Mouse (Mus musculus): ENCODE results near the gene Esrrg. TPM values are rescaled to one million over a fixed set of nuclear protein-coding genes. Genes with fewer than 3 reads are reported as not detected.

The Esrrg gene
- polyA plus RNA-seq, 1 experiment from 2014 or later: 23.5 TPM

GRCm38 (mm10) chr1:187684519-187684918 lies 75.9 kb downstream of the Esrrg start:
- Histone ChIP-seq H3K36me3 (ENCODE audit: control insufficient read depth, insufficient read depth) (no peaks in the 10 kb centered on the region), H3K9me3 (replicated peaks; ENCODE audit: control insufficient read depth, low read length) (no peaks in the 10 kb centered on the region; the same call in 1 of the 2 replicates), H3K9ac (ENCODE audit: low read length) (no peak overlapping the region), H3K27me3 (ENCODE audit: control insufficient read depth, insufficient read depth, low read length) (no peaks in the 10 kb centered on the region), H3K4me2 (ENCODE audit: low read depth, low read length) (no peak overlapping the region), H3K4me1 (ENCODE audit: control insufficient read depth, insufficient read depth, low read length) (no peaks in the 10 kb centered on the region), H3K27ac (ENCODE audit: low read length) (no peak overlapping the region), H3K4me3 (ENCODE audit: low read length) (no peak overlapping the region)
- 65% methylated on average over 4 of the region's 4 CpGs for WGBS
- no peak for ATAC-seq (replicated peaks; ENCODE audit: extremely low read depth, insufficient read depth, low FRiP score)

DNA sequence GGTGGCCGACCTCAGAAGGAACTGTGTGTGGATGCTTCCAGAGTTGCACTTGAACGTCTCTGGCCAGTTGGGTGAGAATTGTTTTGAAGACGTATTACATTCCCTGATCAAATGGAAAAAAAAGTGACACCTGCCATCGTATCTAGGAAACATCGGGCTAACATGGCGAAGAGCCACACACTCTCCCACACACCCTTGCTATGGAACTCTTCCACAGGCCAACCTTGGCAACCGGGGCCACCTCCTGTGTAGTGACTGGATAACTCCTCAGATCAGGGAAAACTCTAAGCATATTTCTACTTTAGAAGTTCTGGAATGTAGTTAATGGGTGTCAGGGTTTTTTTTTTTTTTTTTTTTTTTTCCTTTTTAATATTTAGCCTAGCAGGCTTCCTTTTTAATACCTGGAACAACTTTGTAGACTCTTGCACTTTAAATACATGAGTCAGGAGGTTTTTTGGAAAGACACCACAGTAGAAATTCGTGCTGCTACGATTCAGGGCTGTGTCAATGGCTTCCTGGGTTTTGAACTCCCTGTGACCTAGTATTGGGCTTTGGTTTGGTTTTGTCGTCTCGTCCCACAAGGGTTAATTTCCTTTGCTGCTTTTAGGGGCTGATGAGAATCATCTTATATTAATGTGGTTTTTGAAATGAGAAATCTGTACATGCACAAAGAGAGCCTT lies 83.4 kb downstream of the Esrrg start:
- Histone ChIP-seq H3K9me3 (replicated peaks; ENCODE audit: control insufficient read depth, low read length) (no peaks in the 10 kb centered on the region), H3K27me3 (ENCODE audit: control insufficient read depth, insufficient read depth, low read length) (no peaks in the 10 kb centered on the region), H3K4me2 (ENCODE audit: low read depth, low read length) (no peak overlapping the region), H3K4me3 (ENCODE audit: low read length) (no peak overlapping the region), H3K27ac (ENCODE audit: low read length) (no peak overlapping the region), H3K4me1 (ENCODE audit: control insufficient read depth, insufficient read depth, low read length) (peaks cover 9% of the 10 kb centered on the region), H3K36me3 (ENCODE audit: control insufficient read depth, insufficient read depth) (no peaks in the 10 kb centered on the region), H3K9ac (ENCODE audit: low read length) (no peak overlapping the region)
- no peak for ATAC-seq (replicated peaks; ENCODE audit: extremely low read depth, insufficient read depth, low FRiP score)
- 86% methylated on average over 11 of the region's 11 CpGs for WGBS

DNA sequence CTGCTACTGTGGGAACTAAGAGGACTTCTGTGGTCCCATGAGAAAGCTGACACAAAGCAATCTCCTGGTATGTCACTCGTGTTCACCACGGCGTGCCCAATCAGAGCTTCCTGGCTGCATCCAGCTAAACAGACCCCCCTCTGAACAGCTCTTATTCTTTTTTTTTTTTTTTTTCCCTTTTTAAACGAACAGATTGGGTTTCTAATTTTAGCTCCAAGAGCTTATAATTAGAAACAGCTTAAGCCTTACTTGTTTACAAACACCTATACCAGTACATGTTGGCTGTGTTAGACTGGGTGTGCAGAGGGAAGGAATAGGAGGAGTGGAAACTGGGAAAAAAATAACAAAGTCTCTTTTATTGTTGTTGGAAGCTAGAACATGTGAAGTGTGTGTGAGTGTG lies 86.3 kb downstream of the Esrrg start:
- Histone ChIP-seq H3K27me3 (ENCODE audit: control insufficient read depth, insufficient read depth, low read length) (no peaks in the 10 kb centered on the region), H3K4me1 (ENCODE audit: control insufficient read depth, insufficient read depth, low read length) (peaks cover 9% of the 10 kb centered on the region), H3K27ac (ENCODE audit: low read length) (no peak overlapping the region), H3K9ac (ENCODE audit: low read length) (no peak overlapping the region), H3K36me3 (ENCODE audit: control insufficient read depth, insufficient read depth) (no peaks in the 10 kb centered on the region), H3K4me2 (ENCODE audit: low read depth, low read length) (no peak overlapping the region), H3K9me3 (replicated peaks; ENCODE audit: control insufficient read depth, low read length) (no peaks in the 10 kb centered on the region), H3K4me3 (ENCODE audit: low read length) (no peak overlapping the region)
- 53% methylated on average over 4 of the region's 4 CpGs for WGBS
- no peak for ATAC-seq (replicated peaks; ENCODE audit: extremely low read depth, insufficient read depth, low FRiP score)

GRCm38 (mm10) chr1:187698201-187698600 lies 89.6 kb downstream of the Esrrg start:
- Histone ChIP-seq H3K4me3 (ENCODE audit: low read length) (no peak overlapping the region), H3K9ac (ENCODE audit: low read length) (no peak overlapping the region), H3K27me3 (ENCODE audit: control insufficient read depth, insufficient read depth, low read length) (no peaks in the 10 kb centered on the region), H3K27ac (ENCODE audit: low read length) (no peak overlapping the region), H3K4me2 (ENCODE audit: low read depth, low read length) (no peak overlapping the region), H3K4me1 (ENCODE audit: control insufficient read depth, insufficient read depth, low read length) (peaks cover 9% of the 10 kb centered on the region), H3K9me3 (replicated peaks; ENCODE audit: control insufficient read depth, low read length) (no peaks in the 10 kb centered on the region), H3K36me3 (ENCODE audit: control insufficient read depth, insufficient read depth) (no peaks in the 10 kb centered on the region)
- ATAC-seq (replicated peaks; ENCODE audit: extremely low read depth, insufficient read depth, low FRiP score): no peak
- 72% methylated on average over 9 of the region's 9 CpGs for WGBS

- H3K9ac ChIP-seq (ENCODE audit: low read length): no peak overlapping the region
- H3K27ac ChIP-seq (ENCODE audit: low read length): no peak overlapping the region
- no peak overlapping the region for H3K4me3 ChIP-seq (ENCODE audit: low read length)
- no peak for ATAC-seq (replicated peaks; ENCODE audit: extremely low read depth, insufficient read depth, low FRiP score)
- H3K4me2 ChIP-seq (ENCODE audit: low read depth, low read length): no peak overlapping the region
- no peaks in the 10 kb centered on the region for H3K27me3 ChIP-seq (ENCODE audit: control insufficient read depth, insufficient read depth, low read length)
- peaks cover 10% of the 10 kb centered on the region for H3K4me1 ChIP-seq (ENCODE audit: control insufficient read depth, insufficient read depth, low read length)
- no peaks in the 10 kb centered on the region for H3K9me3 ChIP-seq (replicated peaks; ENCODE audit: control insufficient read depth, low read length)
- 60% methylated on average over 2 of the region's 2 CpGs for WGBS
- H3K36me3 ChIP-seq (ENCODE audit: control insufficient read depth, insufficient read depth): no peaks in the 10 kb centered on the region
Measured at GRCm38 (mm10) chr1:187700963-187701362, 92.4 kb downstream of the Esrrg start.

GRCm38 (mm10) chr1:187704921-187705320 lies 96.3 kb downstream of the Esrrg start:
- Histone ChIP-seq H3K4me3 (ENCODE audit: low read length) (no peak overlapping the region), H3K27ac (ENCODE audit: low read length) (no peak overlapping the region), H3K27me3 (ENCODE audit: control insufficient read depth, insufficient read depth, low read length) (no peaks in the 10 kb centered on the region), H3K4me1 (ENCODE audit: control insufficient read depth, insufficient read depth, low read length) (peaks cover 12% of the 10 kb centered on the region), H3K9ac (ENCODE audit: low read length) (no peak overlapping the region), H3K9me3 (replicated peaks; ENCODE audit: control insufficient read depth, low read length) (no peaks in the 10 kb centered on the region), H3K4me2 (ENCODE audit: low read depth, low read length) (no peak overlapping the region), H3K36me3 (ENCODE audit: control insufficient read depth, insufficient read depth) (no peaks in the 10 kb centered on the region)
- no peak for ATAC-seq (replicated peaks; ENCODE audit: extremely low read depth, insufficient read depth, low FRiP score)
- 74% methylated on average over 4 of the region's 4 CpGs for WGBS

DNA sequence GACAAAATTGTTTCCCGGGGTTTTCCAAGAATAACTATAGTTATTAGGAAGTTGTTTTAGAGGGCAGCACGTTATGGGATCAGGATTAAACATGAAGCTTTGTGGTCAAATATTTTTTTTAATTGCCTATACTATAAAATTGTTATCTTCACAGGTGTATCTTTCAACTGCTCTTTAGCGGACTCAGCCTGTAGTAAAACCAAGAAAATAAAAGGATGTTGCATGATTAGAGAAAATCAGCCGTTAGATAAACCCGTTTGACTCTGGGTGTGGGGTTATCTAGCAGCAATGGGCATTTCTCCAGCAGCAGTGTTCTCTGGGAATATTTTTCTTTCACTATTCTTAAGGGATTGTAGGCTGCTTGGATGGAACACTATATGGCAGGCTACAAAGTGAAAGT lies 96.8 kb downstream of the Esrrg start:
- no peak overlapping the region for H3K4me2 ChIP-seq (ENCODE audit: low read depth, low read length)
- WGBS: 54% methylated on average over 5 of the region's 5 CpGs
- H3K4me3 ChIP-seq (ENCODE audit: low read length): no peak overlapping the region
- no peak overlapping the region for H3K9ac ChIP-seq (ENCODE audit: low read length)
- no peaks in the 10 kb centered on the region for H3K36me3 ChIP-seq (ENCODE audit: control insufficient read depth, insufficient read depth)
- H3K9me3 ChIP-seq (replicated peaks; ENCODE audit: control insufficient read depth, low read length): no peaks in the 10 kb centered on the region
- H3K4me1 ChIP-seq (ENCODE audit: control insufficient read depth, insufficient read depth, low read length): peaks cover 12% of the 10 kb centered on the region
- no peak overlapping the region for H3K27ac ChIP-seq (ENCODE audit: low read length)
- H3K27me3 ChIP-seq (ENCODE audit: control insufficient read depth, insufficient read depth, low read length): no peaks in the 10 kb centered on the region
- ATAC-seq (replicated peaks; ENCODE audit: extremely low read depth, insufficient read depth, low FRiP score): no peak

GRCm38 (mm10) chr1:187706046-187706445 lies 97.5 kb downstream of the Esrrg start:
- H3K9ac ChIP-seq (ENCODE audit: low read length): no peak overlapping the region
- H3K27ac ChIP-seq (ENCODE audit: low read length): no peak overlapping the region
- ATAC-seq (replicated peaks; ENCODE audit: extremely low read depth, insufficient read depth, low FRiP score): no peak
- no peaks in the 10 kb centered on the region for H3K9me3 ChIP-seq (replicated peaks; ENCODE audit: control insufficient read depth, low read length)
- no peaks in the 10 kb centered on the region for H3K27me3 ChIP-seq (ENCODE audit: control insufficient read depth, insufficient read depth, low read length)
- H3K4me3 ChIP-seq (ENCODE audit: low read length): no peak overlapping the region
- 44% methylated on average over 6 of the region's 6 CpGs for WGBS
- no peak overlapping the region for H3K4me2 ChIP-seq (ENCODE audit: low read depth, low read length)
- peaks cover 12% of the 10 kb centered on the region for H3K4me1 ChIP-seq (ENCODE audit: control insufficient read depth, insufficient read depth, low read length)
- no peaks in the 10 kb centered on the region for H3K36me3 ChIP-seq (ENCODE audit: control insufficient read depth, insufficient read depth)

GRCm38 (mm10) chr1:187707176-187707575 lies 98.6 kb downstream of the Esrrg start:
- Histone ChIP-seq H3K4me2 (ENCODE audit: low read depth, low read length) (no peak overlapping the region), H3K36me3 (ENCODE audit: control insufficient read depth, insufficient read depth) (no peaks in the 10 kb centered on the region), H3K9me3 (replicated peaks; ENCODE audit: control insufficient read depth, low read length) (no peaks in the 10 kb centered on the region), H3K9ac (ENCODE audit: low read length) (no peak overlapping the region), H3K27me3 (ENCODE audit: control insufficient read depth, insufficient read depth, low read length) (no peaks in the 10 kb centered on the region), H3K4me1 (ENCODE audit: control insufficient read depth, insufficient read depth, low read length) (peaks cover 12% of the 10 kb centered on the region), H3K27ac (ENCODE audit: low read length) (no peak overlapping the region), H3K4me3 (ENCODE audit: low read length) (no peak overlapping the region)
- ATAC-seq (replicated peaks; ENCODE audit: extremely low read depth, insufficient read depth, low FRiP score): no peak

Data from heart, embryonic 16.5 days (tissue).